Mouse (Mus musculus): ENCODE measurements at regions not wholly inside any gene's neighbourhood (a gene's known extent, or its start where the extent isn't known, plus 50 kb on each side); places are given as distances from the start of the nearest gene placed in this dataset.
"Not testable (repeated sequence)": the region's sequence is repeated elsewhere in the genome, so short reads cannot be mapped to it uniquely, and the experiment has no call there.

- DNase-seq = no peak
- TF ChIP-seq POLR2A (IDR thresholded peaks at IDR 0.05; ENCODE audit: borderline replicate concordance, extremely low read depth, low read depth, low read length) (no peak), CTCF (IDR thresholded peaks at IDR 0.05; ENCODE audit: insufficient read depth, low read length) (no peak)
- no peaks in the 10 kb centered on the region for H3K4me1 ChIP-seq (ENCODE audit: control insufficient read depth, insufficient read depth, low read length)
- no peak overlapping the region for H3K4me3 ChIP-seq (replicated peaks; ENCODE audit: extremely low read depth, low read depth, low read length)
- 91% methylated on average over 5 of the region's 5 CpGs for WGBS
Observed at GRCm38 (mm10) chr6:14540333-14540732, 214.7 kb downstream of the Ppp1r3a start.

GRCm38 (mm10) chr6:14529096-14529495 is 226.0 kb downstream of the Ppp1r3a start:
- no peak overlapping the region for H3K4me3 ChIP-seq (replicated peaks; ENCODE audit: extremely low read depth, low read depth, low read length)
- TF ChIP-seq CTCF (IDR thresholded peaks at IDR 0.05; ENCODE audit: insufficient read depth, low read length) (no peak), POLR2A (IDR thresholded peaks at IDR 0.05; ENCODE audit: borderline replicate concordance, extremely low read depth, low read depth, low read length) (no peak)
- no peak for DNase-seq
- WGBS = 78% methylated on average over 2 of the region's 2 CpGs
- H3K4me1 ChIP-seq (ENCODE audit: control insufficient read depth, insufficient read depth, low read length) = no peaks in the 10 kb centered on the region

DNA sequence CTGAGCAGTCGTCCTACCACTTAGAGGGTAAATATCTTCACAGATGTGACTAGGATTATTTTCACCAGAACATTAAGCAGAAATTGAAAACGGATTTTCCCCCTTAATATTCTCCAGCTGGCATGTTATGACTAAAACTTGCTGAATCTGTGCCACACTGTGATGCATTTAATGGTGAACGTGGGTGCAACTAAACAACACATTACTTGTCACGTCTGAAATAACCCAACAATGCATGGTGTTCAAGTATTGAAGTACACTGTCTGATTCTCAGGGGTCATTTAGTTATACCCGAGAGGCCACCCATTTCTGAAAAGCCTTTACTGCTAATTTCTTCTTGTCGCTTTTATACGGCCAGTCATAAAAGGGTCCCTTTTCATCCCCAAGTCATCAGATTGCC is 226.5 kb downstream of the Ppp1r3a start:
- TF ChIP-seq POLR2A (IDR thresholded peaks at IDR 0.05; ENCODE audit: borderline replicate concordance, extremely low read depth, low read depth, low read length) = no peak
- TF ChIP-seq CTCF (IDR thresholded peaks at IDR 0.05; ENCODE audit: insufficient read depth, low read length) = no peak
- 68% methylated on average over 7 of the region's 7 CpGs for WGBS
- no peak overlapping the region for H3K4me3 ChIP-seq (replicated peaks; ENCODE audit: extremely low read depth, low read depth, low read length)
- no peaks in the 10 kb centered on the region for H3K4me1 ChIP-seq (ENCODE audit: control insufficient read depth, insufficient read depth, low read length)
- no peak for DNase-seq

DNA sequence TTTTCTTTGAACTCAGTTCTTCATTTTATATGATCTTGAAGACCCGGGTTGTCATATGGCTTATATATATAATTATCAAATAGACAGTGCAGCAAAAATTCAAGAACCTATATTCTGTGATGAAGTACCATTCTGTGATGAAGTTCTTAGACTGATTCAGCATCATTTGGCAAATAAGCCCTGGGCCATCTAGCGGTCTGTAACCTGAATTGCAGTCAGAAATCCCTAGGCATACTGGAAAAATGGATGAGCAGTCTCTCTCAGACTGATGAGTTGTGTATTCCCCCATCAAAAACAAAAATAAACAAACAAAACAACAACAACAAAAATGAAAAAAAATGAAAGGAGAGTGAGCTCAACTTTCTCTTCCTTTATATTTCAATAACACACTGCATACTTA is 232.3 kb downstream of the Ppp1r3a start:
- TF ChIP-seq CTCF (IDR thresholded peaks at IDR 0.05; ENCODE audit: insufficient read depth, low read length) (peak; percentile 33; the same call in 1 of the 2 replicates), POLR2A (IDR thresholded peaks at IDR 0.05; ENCODE audit: borderline replicate concordance, extremely low read depth, low read depth, low read length) (no peak)
- DNase-seq = no peak
- WGBS = 22% methylated on average over 2 of the region's 2 CpGs
- Histone ChIP-seq H3K4me3 (replicated peaks; ENCODE audit: extremely low read depth, low read depth, low read length) (no peak overlapping the region), H3K4me1 (ENCODE audit: control insufficient read depth, insufficient read depth, low read length) (no peaks in the 10 kb centered on the region)

- DNase-seq = no peak
- TF ChIP-seq CTCF (IDR thresholded peaks at IDR 0.05; ENCODE audit: insufficient read depth, low read length) (no peak), POLR2A (IDR thresholded peaks at IDR 0.05; ENCODE audit: borderline replicate concordance, extremely low read depth, low read depth, low read length) (no peak)
- WGBS = 68% methylated on average over 1 of the region's 1 CpGs
Observed at GRCm38 (mm10) chr6:14521321-14521720, 233.8 kb downstream of the Ppp1r3a start.

DNA sequence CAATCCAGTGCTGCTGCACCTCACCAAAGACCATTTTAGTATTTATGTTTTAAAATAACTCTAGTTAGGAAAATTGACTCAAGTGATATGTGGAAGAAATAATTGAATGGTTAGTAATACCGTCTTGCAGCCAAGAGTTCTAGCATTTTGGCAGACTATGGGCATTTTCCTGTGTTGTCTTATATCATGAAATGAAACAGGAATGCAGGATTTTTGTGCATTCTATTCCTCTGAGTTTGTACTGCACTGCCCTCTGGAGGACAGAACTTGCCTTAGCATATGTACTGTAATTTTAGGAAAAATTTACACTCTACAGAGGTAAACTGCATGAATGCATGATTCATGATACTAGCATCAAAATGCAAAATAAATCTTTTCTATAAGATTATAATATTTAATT is 250.9 kb downstream of the Ppp1r3a start:
- no peak for DNase-seq
- no peak overlapping the region for H3K4me3 ChIP-seq (replicated peaks; ENCODE audit: extremely low read depth, low read depth, low read length)
- TF ChIP-seq CTCF (IDR thresholded peaks at IDR 0.05; ENCODE audit: insufficient read depth, low read length) = no peak
- no peak for TF ChIP-seq POLR2A (IDR thresholded peaks at IDR 0.05; ENCODE audit: borderline replicate concordance, extremely low read depth, low read depth, low read length)
- WGBS = 21% methylated on average over 1 of the region's 1 CpGs
- H3K4me1 ChIP-seq (ENCODE audit: control insufficient read depth, insufficient read depth, low read length) = no peaks in the 10 kb centered on the region

More at GRCm38 (mm10) chr6:14521321-14521720, 233.8 kb downstream of the Ppp1r3a start:
- H3K4me1 ChIP-seq (ENCODE audit: control insufficient read depth, insufficient read depth, low read length) = no peaks in the 10 kb centered on the region
- H3K4me3 ChIP-seq (replicated peaks; ENCODE audit: extremely low read depth, low read depth, low read length) = no peak overlapping the region

GRCm38 (mm10) chr6:14500663-14501062 is 254.4 kb downstream of the Ppp1r3a start:
- no peak overlapping the region for H3K4me3 ChIP-seq (replicated peaks; ENCODE audit: extremely low read depth, low read depth, low read length)
- 89% methylated on average over 2 of the region's 2 CpGs for WGBS
- no peak for DNase-seq
- no peaks in the 10 kb centered on the region for H3K4me1 ChIP-seq (ENCODE audit: control insufficient read depth, insufficient read depth, low read length)
- TF ChIP-seq POLR2A (IDR thresholded peaks at IDR 0.05; ENCODE audit: borderline replicate concordance, extremely low read depth, low read depth, low read length) (no peak), CTCF (IDR thresholded peaks at IDR 0.05; ENCODE audit: insufficient read depth, low read length) (no peak)

GRCm38 (mm10) chr6:14499882-14500281 is 255.2 kb downstream of the Ppp1r3a start:
- 46% methylated on average over 1 of the region's 1 CpGs for WGBS
- not testable (repeated sequence) for H3K4me1 ChIP-seq (ENCODE audit: control insufficient read depth, insufficient read depth, low read length); H3K4me3 ChIP-seq (replicated peaks; ENCODE audit: extremely low read depth, low read depth, low read length); DNase-seq

DNA sequence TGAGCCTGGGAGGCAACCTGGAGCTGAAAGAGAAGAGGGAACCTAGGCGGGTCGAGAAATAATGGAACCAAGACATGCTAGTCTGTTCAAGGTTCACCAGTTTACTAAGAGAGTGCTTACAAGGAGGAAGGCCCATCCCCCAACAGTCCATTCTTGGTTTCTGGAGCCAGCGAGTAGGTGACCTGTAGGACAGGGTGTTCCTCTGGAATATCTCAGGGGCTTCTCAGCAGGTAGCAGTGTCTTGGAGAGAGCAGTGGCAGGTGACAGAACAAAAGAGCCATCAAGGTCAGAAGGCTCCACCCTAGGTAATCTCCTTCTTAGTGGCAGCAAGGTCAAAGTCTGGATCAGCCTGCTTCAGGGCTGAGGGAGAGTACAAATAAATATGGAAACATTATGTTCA is 268.4 kb downstream of the Ppp1r3a start:
- H3K4me3 ChIP-seq (replicated peaks; ENCODE audit: extremely low read depth, low read depth, low read length); DNase-seq; H3K4me1 ChIP-seq (ENCODE audit: control insufficient read depth, insufficient read depth, low read length): not testable (repeated sequence)
- WGBS = 76% methylated on average over 3 of the region's 3 CpGs

DNA sequence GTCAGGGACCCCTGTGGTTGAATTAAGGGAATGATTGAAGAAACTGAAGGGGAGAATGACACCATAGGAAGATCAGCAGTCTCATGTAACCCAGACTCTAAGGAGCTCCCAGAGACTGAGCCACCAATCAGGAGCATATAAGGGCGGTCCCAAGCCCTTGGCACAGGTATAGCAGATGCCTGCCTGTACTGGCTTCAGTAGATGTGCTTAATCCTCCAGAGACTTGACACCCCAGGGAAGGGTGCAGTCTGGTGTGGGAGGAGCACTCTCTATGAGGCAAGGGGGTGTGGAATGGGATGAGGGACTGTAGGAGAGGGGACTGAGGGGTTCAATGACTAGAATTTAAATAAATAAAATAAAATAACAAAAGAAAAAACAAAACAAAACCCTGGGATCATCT is 298.7 kb downstream of the Ppp1r3a start:
- Histone ChIP-seq H3K4me1 (ENCODE audit: control insufficient read depth, insufficient read depth, low read length) (no peaks in the 10 kb centered on the region), H3K4me3 (replicated peaks; ENCODE audit: extremely low read depth, low read depth, low read length) (no peak overlapping the region)
- no peak for DNase-seq
- TF ChIP-seq POLR2A (IDR thresholded peaks at IDR 0.05; ENCODE audit: borderline replicate concordance, extremely low read depth, low read depth, low read length) (no peak), CTCF (IDR thresholded peaks at IDR 0.05; ENCODE audit: insufficient read depth, low read length) (no peak)
- WGBS = 65% methylated on average over 1 of the region's 1 CpGs

DNA sequence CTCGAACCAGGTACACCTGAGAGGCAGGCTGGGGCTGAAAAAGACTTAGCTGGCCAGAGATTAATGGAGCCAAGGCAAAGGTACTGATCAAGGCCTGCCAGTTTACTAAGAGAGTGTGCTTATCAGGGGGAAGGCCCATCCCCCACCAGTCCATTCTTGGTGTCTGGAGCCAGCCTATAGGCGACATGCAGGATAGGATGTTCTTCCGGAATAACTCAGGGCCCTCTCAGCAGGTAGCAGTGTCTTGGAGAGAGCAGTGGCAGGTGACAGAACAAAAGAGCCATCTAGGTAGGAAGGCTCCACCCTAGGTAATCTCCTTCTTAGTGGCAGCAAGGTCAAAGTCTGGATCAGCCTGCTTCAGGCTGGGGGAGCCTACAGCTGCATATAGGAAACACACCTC is 301.8 kb downstream of the Ppp1r3a start:
- H3K4me1 ChIP-seq (ENCODE audit: control insufficient read depth, insufficient read depth, low read length); DNase-seq; H3K4me3 ChIP-seq (replicated peaks; ENCODE audit: extremely low read depth, low read depth, low read length): not testable (repeated sequence)
- 78% methylated on average over 3 of the region's 3 CpGs for WGBS

Measured in lung, adult 2 months (tissue).